Mouse (Mus musculus) midbrain, embryonic 15.5 days (tissue): Measurements from ENCODE around the gene Tbc1d19. TPM values are rescaled to one million over a fixed set of nuclear protein-coding genes. Genes with fewer than 3 reads are reported as not detected.

Experiments used
- ATAC-seq: fragments of 200-750 bp; cut with Nextera tagmentation; replicated peaks from 2 replicates; pipeline ENCODE4 v1.8.0; 2017; ENCODE audit warnings: moderate TSS enrichment
- H3K27ac ChIP-seq: fragments of 300-500 bp; sonication (generic); 2 replicates; pipeline ENCODE4 v1.5.1; 2015; ENCODE audit warnings: mild to moderate bottlenecking, inconsistent platforms
- H3K27me3 ChIP-seq: fragments of 300-500 bp; sonication (generic); replicated peaks from 2 replicates; pipeline ENCODE4 v1.6.1; 2015; ENCODE audit warnings: inconsistent platforms
- H3K36me3 ChIP-seq: fragments of 300-500 bp; sonication (generic); replicated peaks from 2 replicates; pipeline ENCODE4 v1.6.1; 2015; ENCODE audit warnings: inconsistent platforms
- H3K4me1 ChIP-seq: fragments of 300-500 bp; sonication (generic); 2 replicates; pipeline ENCODE4 v1.6.1; 2015; ENCODE audit warnings: inconsistent platforms
- H3K4me2 ChIP-seq: fragments of 300-500 bp; sonication (generic); 2 replicates; pipeline ENCODE4 v1.6.1; 2015; ENCODE audit warnings: inconsistent platforms, mild to moderate bottlenecking, moderate library complexity
- H3K4me3 ChIP-seq: fragments of 300-500 bp; sonication (generic); 2 replicates; pipeline ENCODE4 v1.5.1; 2015; ENCODE audit warnings: mild to moderate bottlenecking, inconsistent platforms
- H3K9ac ChIP-seq: fragments of 300-500 bp; sonication (generic); 2 replicates; pipeline ENCODE4 v1.6.1; 2015; ENCODE audit warnings: mild to moderate bottlenecking, inconsistent platforms
- H3K9me3 ChIP-seq: fragments of 300-500 bp; sonication (generic); 2 replicates; pipeline ENCODE4 v1.6.1; 2016; ENCODE audit warnings: inconsistent platforms
- WGBS: fragments of 180-500 bp; shearing (Covaris S2); methylation state at CpG from one replicate; pipeline ENCODE4 v1.1.7; 2015; ENCODE audit warnings: mixed read lengths; 5-methylcytosine and 5-hydroxymethylcytosine counted together
- polyA plus RNA-seq: library from polyadenylated mRNA; unstranded; fragments of >200 nt; fragmentation: Nextera tagmentation; extraction: Ambion mirVana; gene quantifications from 2 replicates; pipeline ENCODE4 v1.2.1, GENCODE M21; 2015

Gene Tbc1d19
- polyA plus RNA-seq, 1 experiment from 2014 or later, result 66.8 TPM

DNA sequence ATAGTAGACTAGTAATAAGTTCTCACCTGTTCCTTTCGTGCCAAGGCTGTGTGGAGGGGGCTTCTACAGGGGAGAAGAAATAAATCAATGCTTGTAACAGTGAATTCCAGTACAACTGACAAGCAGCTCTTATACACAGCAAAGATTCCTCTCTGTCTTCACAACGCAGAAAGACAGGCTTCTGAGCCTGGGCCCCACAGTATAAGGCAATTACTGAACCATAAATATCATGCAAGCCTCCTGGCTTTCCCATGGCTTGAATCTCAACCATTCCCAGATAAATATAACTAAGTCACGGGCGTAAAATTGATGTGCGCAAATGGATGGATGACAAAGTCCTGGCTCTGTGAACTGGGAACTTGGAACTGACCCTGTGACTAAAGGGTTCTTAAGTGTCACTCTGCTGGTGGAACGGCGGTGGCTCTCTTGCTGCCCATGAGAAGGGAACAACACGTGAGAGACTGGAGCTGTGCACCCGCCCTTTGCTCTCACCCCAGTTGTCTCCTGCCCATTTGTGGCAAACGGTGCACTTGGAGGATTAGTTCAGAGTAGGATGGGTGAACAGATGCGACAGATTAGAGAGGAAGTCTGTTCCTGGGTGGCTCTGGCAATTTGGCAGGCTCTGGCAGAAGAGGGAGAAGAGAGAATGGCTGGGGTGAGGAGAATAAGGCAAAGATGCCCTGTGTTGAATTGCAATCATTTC is 132.1 kb downstream of the Tbc1d19 start:
- Histone ChIP-seq H3K36me3 (no peaks in the 10 kb centered on the region), H3K4me1 (no peaks in the 10 kb centered on the region), H3K4me3 (no peak overlapping the region), H3K27ac (no peak overlapping the region), H3K9ac (no peak overlapping the region), H3K27me3 (no peaks in the 10 kb centered on the region), H3K4me2 (no peak overlapping the region), H3K9me3 (no peaks in the 10 kb centered on the region)
- no peak for ATAC-seq
- 65% methylated on average over 11 of the region's 11 CpGs for WGBS

DNA sequence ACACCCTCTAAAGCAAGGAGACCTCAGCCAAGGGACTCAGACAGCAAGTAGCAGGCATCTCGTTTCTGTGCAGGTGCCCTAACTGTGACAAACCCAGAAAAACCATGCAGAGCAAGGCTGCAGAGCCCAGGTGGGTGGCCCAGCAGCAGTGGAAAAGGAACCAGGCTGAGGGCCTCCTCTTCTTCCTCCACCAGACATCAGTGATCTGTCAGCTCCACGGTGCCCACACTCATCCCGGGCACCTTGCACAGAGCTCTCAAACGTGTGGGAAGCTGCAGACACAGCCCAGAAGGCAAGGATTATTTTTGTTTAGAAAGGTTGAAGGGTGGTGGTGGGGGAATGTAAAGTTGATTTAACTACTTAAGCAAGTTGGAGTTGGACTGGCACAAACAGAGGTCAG is 132.9 kb downstream of the Tbc1d19 start:
- WGBS, result 74% methylated on average over 4 of the region's 4 CpGs
- H3K4me1 ChIP-seq, result no peaks in the 10 kb centered on the region
- no peaks in the 10 kb centered on the region for H3K36me3 ChIP-seq
- H3K9me3 ChIP-seq, result no peaks in the 10 kb centered on the region
- no peaks in the 10 kb centered on the region for H3K27me3 ChIP-seq
- no peak overlapping the region for H3K4me3 ChIP-seq
- no peak overlapping the region for H3K4me2 ChIP-seq
- no peak overlapping the region for H3K27ac ChIP-seq
- ATAC-seq, result no peak
- H3K9ac ChIP-seq, result no peak overlapping the region

DNA sequence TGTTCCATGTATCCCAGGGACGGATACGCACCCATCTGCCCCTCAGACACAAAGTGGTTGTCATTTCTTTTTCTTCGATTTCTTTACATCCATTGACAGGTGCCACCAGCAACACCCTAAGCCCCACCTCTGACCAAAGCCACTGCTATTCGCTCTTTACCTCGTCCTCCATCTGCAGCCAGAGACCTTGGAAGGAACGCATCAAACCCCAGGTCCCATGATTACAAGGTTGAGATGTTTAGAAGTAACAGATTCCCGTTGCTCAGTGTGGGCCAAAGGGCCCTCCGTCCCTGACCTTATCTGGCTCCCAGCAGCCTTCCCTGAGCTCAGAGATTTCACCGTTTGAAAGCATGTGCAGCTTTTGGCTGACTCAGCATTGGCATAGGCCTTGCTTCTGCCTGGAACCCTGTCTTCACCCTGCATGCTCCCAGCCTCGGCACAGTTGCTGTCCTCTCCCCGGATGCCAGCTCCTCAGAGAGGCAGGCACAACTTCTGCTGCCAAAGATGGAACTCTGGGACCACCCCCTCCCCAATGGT is 134.0 kb downstream of the Tbc1d19 start:
- Histone ChIP-seq H3K4me3 (no peak overlapping the region), H3K36me3 (no peaks in the 10 kb centered on the region), H3K9me3 (no peaks in the 10 kb centered on the region), H3K4me2 (no peak overlapping the region), H3K4me1 (no peaks in the 10 kb centered on the region), H3K27ac (no peak overlapping the region), H3K9ac (no peak overlapping the region), H3K27me3 (no peaks in the 10 kb centered on the region)
- 82% methylated on average over 11 of the region's 11 CpGs for WGBS
- ATAC-seq, result no peak

GRCm38 (mm10) chr5:53946747-53947146 is 137.3 kb downstream of the Tbc1d19 start:
- H3K36me3 ChIP-seq, result no peaks in the 10 kb centered on the region
- H3K4me3 ChIP-seq, result no peak overlapping the region
- H3K9me3 ChIP-seq, result no peaks in the 10 kb centered on the region
- no peak overlapping the region for H3K9ac ChIP-seq
- no peaks in the 10 kb centered on the region for H3K27me3 ChIP-seq
- no peak for ATAC-seq
- no peak overlapping the region for H3K4me2 ChIP-seq
- H3K4me1 ChIP-seq, result no peaks in the 10 kb centered on the region
- 94% methylated on average over 8 of the region's 8 CpGs for WGBS
- H3K27ac ChIP-seq, result no peak overlapping the region

GRCm38 (mm10) chr5:53947549-53948183 is 138.3 kb downstream of the Tbc1d19 start:
- ATAC-seq, result no peak; the same call in 1 of the 2 replicates
- Histone ChIP-seq H3K4me3 (no peak overlapping the region), H3K9me3 (no peaks in the 10 kb centered on the region), H3K4me2 (no peak overlapping the region), H3K36me3 (no peaks in the 10 kb centered on the region), H3K27ac (no peak overlapping the region), H3K9ac (no peak overlapping the region), H3K27me3 (no peaks in the 10 kb centered on the region), H3K4me1 (no peaks in the 10 kb centered on the region)
- WGBS, result 45% methylated on average over 9 of the region's 9 CpGs

DNA sequence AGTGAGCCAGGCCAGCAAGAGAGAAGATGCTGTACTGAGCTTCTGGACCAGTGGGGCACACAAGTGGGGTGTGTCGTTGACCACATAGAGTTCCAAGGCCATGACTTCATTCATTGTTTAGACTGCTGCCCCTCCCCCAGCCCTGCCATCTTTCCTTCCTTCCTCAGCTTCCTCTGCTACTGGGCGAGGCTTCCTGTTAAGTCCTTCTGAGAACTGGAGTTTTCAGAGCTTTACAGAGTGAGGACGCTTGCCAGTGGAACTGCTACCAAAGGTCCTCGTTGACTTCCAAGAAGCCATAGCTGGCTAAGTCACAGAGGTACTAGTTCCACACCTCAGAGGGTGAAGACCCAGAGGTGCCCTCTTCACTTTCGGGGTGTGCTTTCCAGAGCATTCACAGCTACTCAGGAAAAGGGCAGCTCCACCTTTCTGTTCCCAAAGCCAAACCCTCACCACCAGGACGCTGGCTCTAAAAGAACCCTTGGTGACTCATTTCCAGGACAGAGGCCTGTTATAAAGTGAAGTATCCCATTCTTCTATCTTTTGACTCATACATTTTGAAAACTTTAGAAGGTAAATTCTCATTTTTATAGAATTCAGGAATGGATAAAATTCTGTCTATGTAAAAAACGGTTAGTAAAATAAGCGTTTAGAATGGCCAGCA is 139.3 kb downstream of the Tbc1d19 start:
- Histone ChIP-seq H3K36me3 (no peaks in the 10 kb centered on the region), H3K4me1 (no peaks in the 10 kb centered on the region), H3K4me3 (no peak overlapping the region), H3K9ac (no peak overlapping the region), H3K9me3 (no peaks in the 10 kb centered on the region), H3K27me3 (no peaks in the 10 kb centered on the region), H3K4me2 (no peak overlapping the region), H3K27ac (no peak overlapping the region)
- WGBS, result 93% methylated on average over 8 of the region's 8 CpGs
- no peak for ATAC-seq

GRCm38 (mm10) chr5:53950189-53950588 is 140.8 kb downstream of the Tbc1d19 start:
- Histone ChIP-seq H3K27me3 (no peaks in the 10 kb centered on the region), H3K27ac (no peak overlapping the region), H3K4me1 (no peaks in the 10 kb centered on the region), H3K4me3 (no peak overlapping the region), H3K4me2 (no peak overlapping the region), H3K9ac (no peak overlapping the region), H3K36me3 (no peaks in the 10 kb centered on the region), H3K9me3 (no peaks in the 10 kb centered on the region)
- no peak for ATAC-seq
- WGBS, result 61% methylated on average over 7 of the region's 7 CpGs

- Histone ChIP-seq H3K27ac (no peak overlapping the region), H3K36me3 (no peaks in the 10 kb centered on the region), H3K4me3 (no peak overlapping the region), H3K27me3 (no peaks in the 10 kb centered on the region), H3K9ac (no peak overlapping the region), H3K9me3 (no peaks in the 10 kb centered on the region), H3K4me2 (no peak overlapping the region), H3K4me1 (no peaks in the 10 kb centered on the region)
- ATAC-seq, result no peak
Measured at GRCm38 (mm10) chr5:53953216-53953615, 143.8 kb downstream of the Tbc1d19 start.

Other genes with a start within 250 kb of the Tbc1d19 start
- gene Cckar, start 101.9 kb upstream of the Tbc1d19 start, polyA plus RNA-seq, result 0.75 and 1.1 TPM in 2 replicates
- gene Stim2, start 188.9 kb downstream of the Tbc1d19 start, polyA plus RNA-seq, result 27.2 and 27.6 TPM in 2 replicates